Mouse (Mus musculus) c-Kit-positive CD71-negative TER-119-negative erythroid progenitor cells, embryonic 14.5 days (primary cell): ENCODE data around the gene Tff3.
A peak's percentile ranks its signal among the peaks of the same experiment; 100 is the strongest.

Source experiments
- DNase-seq: peaks from one replicate; pipeline ENCODE4 v3.0.0-alpha.2; 2013; ENCODE audit warnings: low read depth

The Tff3 gene

DNA sequence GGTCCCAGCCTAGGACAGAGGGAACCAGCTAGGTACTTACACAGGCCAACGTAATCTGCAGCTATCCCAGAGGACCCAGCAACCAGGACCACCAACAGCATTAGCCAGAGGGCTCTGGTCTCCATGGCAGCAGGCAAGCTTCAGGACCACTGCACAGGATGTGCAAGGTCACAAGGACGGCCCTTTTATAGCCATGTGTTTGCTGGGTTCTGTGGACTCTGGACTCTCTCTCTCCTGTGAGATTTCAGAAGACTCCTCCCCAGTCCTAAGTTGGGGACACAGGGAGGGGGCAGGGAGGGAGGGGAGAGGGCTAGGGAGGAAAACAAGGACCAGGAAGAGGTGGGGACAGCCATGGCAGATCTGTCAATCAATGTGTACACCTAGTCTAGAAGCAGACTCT, at the start of gene Tff3:
TSS of gene Tff3 (minus strand) at position 195 of the 400 bp plus-strand sequence.
- no peak for DNase-seq

DNA sequence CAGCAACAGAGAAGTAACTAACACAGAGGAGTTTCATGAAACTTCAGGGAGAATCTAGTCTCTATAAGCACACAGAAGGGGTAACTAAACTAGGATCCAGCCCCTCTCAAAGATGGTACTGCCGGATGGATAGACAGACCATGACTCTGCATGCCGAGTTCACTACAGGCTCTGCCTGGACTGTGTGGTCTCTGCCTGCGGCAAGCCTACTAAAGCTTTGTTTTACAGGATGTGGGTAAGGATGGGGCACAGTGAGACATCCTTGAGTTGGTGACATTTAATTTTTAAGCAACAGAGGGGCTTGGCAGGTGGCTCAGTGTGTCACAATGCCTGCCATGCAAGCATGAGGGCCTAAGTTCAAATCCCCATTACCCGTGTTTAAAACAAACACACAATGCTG, 46.9 kb upstream of the Tff3 start:
- DNase-seq, result no peak

DNA sequence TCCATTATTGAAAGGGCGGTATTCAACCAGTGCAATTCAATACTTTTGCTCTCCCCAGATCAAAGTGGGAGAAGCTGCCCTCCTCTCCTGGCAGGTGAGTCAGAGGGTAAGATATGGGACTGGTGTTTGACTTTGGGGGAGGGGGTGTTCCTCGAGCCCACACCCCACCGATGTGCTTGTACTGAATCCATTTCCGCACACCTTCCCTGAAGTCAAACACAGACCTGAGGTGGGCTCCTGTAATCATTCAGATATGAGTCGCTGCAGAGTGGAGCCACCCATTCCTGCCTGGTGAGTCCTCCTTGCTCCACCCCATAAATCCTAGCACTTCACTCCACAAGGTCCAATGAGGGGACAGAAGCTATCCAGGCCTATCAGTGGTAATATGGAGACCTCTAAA, 40.4 kb upstream of the Tff3 start:
- no peak for DNase-seq

DNA sequence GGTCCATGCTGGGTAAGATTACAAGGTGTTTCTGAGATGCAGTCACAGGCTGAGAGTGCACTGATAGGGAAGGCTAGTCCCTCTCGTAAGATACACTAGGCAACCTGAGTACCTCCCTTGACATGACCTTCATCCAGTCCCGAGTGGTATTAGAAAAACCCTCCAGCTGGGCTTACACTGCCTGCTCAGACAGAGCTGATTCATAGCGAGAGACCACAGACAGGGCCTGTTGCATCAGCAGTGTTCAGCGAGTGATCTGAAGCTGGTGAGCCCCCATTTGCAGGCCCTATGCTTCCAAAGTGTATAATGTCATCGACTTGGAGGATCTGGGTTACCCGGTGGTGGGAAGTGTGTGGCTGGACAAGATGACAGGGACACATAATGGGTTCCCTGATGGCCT, 35.7 kb upstream of the Tff3 start, which contains the start of gene Tff1:
TSS of gene Tff1 (minus strand) at position 151 of the 400 bp plus-strand sequence.
- DNase-seq, result no peak

DNA sequence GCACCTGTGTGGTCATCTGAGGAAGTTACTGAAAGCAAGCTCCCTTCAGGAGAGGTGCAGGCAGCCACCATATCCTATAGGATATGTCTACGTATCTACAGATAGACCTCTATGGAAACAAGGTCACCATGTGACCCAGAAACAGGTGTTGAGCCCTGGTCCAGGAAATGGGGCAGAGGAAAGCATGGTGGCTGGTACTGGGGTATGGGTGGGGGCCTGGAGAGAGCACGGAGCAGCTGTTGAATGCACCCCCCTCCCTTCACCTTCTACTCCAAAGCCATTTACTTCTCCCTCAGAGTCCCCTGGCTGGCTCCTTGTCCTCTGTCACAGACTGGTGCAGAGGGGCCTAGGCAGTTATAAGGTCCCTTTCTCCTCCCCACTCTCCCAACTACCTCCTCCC, 34.4 kb upstream of the Tff3 start:
- DNase-seq, result no peak

DNA sequence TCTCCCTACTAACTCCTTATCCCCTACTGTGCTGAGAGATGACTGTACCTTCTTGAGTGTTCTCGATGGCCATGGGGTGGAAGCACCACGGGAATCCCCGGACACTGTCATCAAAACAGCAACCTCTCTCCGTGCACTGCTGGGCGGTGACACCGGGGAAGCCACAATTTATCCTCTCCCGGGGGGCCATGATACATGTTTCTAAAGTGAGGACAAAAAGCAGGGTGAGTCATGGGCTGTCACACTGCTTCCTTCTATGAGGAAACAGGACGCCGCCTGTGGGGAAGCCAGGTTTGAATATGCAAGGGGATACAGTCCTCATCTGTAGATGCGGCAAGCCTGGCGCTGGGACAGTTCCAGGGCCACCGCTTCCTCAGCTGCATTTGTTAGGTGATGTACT, 33.2 kb upstream of the Tff3 start:
- DNase-seq, result peak; percentile 37

DNA sequence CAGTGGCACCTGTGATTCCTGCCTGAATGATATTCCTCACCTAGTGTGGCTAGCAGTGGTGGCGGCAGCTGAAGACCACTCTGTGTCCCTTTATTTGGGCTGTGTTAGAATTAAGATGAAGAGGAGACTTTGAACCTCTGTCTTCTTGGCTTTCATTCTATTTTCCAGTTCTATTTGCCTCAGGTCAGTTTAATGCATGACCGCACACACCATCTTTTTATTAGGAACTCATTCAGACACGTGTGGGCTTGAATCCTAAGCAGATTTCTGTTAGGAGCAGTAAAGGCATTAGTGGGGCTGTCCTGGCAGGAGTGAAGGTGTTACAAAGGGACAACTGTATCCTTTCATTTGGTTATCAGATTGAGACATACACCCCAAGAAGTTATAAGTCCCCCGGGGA, 30.8 kb upstream of the Tff3 start:
- no peak for DNase-seq

DNA sequence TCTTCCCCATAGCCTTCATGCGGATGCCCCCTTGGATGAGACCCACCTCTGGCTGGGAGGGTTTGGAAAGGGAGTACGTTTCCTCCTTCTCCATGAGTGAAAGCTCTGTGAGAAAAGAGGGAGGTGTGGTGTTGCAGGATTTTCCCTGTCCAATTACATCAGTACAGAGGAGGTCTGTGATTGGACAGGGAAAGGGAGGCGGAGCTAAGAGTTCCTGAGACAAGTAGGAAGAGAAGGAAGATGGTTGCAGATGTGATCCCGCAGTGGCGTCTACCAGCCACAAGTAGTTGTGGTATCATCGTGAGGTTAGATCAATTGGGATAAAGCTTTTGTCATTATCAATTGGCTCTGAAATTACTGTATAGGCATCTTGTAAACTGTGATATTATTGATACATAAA, 28.5 kb upstream of the Tff3 start:
- no peak for DNase-seq

DNA sequence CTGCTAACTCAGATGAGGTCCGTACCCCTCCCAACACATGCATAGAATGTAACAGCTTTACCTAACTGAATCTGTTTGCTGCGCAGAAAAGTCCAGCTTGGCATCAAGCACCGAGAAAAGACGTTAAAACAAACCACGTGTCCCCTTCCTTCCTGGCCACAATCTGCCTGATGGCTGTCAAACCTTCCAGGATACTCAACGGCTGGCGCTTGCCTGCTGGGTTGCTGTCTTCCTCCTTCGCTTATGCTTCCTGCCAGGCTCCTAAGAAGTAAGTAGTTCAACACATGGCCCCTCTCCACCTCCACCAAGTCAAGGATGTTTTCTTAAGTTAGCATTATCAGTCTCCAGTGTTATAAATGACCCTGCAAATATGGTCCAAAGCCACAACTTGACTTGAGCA, 24.3 kb upstream of the Tff3 start:
- no peak for DNase-seq

DNA sequence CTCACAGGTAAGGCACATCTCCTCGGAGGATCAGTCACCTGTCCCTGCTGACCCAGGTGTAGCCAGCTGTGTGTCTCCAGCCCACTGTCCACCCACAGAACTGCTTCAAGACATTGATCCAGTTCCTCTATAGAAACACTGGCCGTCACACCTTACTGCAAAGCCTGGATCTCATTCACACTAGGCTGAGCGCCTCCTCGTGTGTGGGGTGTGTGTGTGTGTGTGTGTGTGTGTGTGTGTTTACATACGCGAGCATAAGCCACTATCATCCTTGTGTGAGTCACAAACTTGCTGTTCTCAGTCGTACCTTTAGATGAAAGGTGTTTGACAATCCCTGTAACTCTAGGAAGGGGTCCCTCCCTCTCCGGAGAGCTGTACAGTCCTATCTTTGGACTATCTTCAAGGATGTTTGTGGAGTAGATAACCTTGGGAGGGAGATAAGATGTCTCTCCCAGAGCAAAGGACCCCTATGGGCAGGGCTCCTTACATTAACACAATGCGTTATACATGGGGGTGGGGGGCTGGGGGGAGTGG, 23.6 kb upstream of the Tff3 start:
- no peak for DNase-seq

DNA sequence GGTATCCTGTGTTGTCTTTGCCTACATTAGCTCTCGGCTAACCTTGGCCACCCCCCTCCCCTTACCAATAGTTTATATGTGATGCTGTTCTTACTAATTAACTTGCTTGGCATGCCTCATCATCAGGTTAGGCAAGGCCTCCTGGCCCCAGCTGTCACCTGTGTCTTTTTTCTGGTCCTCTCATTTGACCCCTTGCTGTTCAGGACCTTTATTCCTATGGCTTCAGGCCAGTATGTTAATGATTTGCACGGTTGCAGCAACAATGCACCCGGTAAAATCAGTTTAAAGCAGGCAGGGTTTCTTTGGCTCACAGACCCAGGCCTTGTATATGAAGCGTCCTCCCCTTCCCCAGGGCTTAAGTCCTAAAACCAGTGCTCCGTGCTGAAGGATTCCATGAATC, 23.1 kb upstream of the Tff3 start:
- DNase-seq, result no peak

DNA sequence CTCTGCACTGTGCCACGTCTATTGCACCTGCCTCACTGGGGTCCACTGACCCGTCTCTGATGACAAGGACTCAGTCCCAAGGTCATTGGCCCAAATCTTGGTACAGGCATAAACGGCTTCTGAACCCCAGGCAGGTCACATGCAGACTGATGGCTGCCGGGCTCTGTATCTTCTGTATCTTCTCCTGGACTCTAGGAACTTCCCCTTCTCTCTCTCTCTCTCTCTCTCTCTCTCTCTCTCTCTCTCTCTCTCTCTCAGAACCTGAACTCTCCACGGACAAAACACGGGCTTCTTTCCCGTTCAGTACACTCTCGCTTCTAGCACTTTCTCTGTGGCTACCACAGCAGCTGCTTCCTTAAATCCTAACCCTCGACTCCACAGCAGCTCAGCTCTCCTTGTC, 16.6 kb upstream of the Tff3 start:
- no peak for DNase-seq

DNA sequence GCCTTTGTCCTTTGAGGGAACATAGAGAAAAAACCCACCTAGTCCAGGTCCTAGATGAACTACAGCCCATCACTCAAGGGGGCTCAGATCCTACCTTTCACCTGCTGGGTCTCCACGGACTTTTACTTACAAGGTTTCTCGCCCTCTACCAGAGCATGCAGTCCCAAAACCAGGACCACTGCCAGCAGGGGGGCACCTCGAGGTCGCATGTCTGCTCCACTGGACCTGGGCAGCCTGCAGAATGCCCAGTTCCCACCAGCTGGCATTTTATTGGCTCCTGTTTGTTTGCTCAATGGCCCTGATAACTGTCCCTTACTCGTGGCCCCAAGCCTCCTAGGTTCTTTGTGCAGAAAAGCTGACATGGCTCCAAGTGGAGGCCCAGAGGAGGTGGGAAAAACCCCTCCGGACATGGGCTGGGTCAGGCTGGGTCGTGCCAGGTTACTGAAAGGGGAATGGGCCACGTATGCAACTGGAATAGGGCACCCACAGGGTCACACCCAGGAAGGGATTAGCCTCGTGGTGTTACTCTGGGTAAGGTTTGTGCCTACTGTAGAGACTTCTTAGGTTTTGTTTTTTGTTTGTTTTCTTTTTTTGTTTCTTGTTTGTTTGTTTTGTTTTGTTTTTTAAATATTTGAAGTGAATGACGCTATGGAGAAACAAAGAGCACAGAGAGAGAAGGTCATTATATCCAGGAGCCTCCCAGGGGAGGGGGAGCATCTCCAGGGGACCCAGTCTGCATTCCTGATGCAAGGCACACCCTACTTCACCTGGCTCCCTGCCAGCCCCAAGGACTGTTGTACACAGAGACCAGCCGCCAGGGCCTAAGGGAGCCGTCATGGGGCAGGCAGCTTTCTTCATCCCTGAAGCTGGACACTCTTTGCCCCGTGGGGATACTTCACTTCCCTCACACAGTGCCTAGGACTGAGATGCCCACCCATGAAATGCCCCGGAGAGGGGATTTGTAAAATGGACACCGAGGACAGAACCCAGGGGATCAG, 14.9 kb upstream of the Tff3 start, which contains the start of gene Tff2:
TSS of gene Tff2 (minus strand) at position 243 of the 998 bp plus-strand sequence.
- no peak for DNase-seq

DNA sequence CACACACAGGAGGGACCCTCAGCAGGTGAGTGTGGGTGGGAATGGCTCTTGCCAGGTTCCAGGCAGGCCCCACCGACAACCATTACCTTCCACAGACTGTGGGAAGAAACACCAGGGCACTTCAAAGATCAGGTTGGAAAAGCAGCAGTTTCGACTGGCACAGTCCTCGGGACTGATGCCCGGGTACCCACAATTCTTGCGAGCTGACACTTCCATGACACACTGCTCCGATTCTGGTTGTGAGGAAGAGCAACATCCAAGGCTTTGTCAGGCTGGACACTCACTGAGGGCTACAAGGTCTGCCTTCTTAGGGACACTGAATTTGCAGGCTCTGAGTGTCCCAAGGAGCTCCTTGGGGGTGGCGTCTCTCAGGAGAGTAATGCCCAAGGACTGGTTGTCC, 12.7 kb upstream of the Tff3 start:
- DNase-seq, result no peak

DNA sequence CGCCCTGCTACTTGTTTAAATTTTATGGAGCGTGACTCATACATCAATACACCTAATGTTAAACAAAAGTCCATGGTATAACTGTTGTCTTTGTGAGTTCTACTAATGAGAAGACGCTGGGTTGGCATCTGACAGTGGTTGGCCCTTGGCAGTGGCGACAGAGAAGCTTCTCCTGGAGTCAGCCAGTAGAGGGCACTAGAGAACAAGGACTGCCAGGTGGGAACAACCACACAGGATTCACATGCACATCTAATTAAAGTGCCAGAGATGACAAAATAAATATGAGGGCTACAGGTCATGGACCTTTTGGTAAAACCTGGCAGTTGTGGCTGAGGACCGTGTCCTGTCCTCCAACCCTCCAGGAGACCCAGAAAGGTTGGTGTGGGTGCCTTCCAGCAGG, 9.0 kb upstream of the Tff3 start:
- DNase-seq, result peak; percentile 58

DNA sequence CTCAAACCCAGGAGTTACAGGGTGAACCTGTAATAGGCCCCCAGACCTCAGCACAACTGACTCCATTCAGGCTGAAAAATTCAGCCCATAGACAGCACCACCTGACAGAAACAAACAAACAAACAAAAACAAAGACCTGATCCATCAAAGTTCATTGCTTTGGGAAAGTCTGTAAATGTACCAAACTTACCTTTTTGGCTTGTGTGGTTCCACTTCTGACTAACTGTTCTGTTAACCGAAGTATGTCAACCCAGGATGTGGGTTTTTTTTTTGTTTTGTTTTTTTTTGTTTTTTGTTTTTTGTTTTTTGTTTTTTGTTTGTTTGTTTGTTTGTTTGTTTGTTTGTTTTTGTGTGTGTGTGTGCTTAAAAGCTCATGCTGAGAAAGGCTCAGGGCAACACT, 7.4 kb upstream of the Tff3 start:
- no peak for DNase-seq

DNA sequence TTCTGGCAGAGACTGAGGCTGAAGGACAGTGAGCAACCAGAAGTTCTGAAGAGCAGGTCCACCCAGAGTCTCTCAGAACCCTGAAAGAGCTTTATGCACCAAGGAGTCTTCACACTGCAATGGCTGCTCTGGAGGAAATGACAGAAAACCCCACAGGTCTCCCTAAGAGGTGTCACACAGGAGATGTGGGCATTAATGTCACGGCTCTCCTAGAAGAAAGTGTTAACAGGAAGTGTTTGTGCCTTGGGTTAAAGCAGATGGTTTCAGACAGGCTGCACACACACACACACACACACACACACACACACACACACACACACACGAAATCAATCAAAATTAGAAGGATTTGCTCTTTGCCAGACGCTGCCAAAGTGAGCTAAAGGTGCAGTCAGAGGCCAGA, 6.8 kb upstream of the Tff3 start:
- DNase-seq, result no peak

DNA sequence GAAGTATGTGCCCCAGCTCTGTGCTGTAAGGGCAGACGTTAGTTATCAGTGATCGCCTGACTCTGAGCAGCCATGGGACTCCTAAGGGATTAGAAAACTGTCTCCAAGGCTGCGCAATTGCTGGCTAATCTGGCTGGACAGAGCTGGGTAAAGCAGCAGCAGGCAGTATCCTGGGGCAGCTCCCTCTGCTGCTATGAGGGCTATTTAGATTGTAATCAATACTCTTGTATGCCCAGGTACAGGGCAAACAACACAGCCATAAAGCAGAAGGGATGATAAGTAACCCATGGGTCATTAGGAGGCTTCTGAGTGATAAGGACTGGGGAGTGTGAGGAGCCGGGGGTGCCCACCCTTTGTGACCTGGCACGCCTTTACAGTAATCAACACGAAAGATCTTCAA, 5.5 kb upstream of the Tff3 start:
- DNase-seq, result no peak

DNA sequence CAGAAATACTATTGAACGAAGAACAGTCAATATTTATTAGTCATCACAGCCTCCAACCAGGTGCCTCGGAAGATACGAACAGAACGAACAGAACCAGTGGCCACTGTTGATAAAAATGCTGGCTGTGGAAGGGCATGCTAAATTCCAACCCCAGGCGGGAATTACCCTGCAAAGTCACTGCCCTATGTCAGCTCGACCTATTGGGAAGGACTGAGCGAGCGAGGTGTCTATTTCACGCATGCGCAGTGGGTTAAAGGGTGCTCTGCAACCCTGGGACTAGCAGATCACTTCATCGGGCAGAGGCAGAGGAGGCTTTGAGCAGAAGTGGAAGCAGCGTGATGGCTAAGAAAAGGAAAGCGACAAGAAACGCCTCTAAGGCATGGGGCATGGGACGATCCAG, 4.3 kb upstream of the Tff3 start:
- no peak for DNase-seq

DNA sequence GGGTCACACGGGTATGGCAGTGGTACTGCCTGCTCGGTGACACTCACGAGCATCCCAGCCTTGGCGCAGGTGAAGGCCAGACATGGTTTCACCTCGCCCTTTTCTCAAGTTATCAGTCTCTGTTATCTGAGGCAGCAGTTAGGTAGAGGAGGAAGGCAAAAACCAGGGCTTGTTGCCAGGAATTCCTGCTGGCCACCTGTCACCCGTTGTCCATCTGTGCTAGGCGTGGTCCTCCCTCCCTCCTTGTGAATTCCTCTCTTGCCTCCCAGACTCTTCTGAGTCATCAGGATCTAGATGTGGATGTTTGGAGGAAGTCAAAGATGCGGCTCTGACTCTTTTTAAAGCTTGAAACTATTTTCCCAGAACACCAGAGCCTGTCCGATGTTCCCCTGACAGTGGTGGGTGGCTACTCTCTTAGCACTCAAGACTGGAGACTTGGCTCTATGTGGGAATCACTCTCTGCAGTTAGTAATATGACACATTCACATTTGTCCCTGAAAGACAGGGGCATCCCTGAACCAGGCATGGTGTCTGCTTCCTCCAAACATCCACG, 1.9 kb upstream of the Tff3 start:
- no peak for DNase-seq

DNA sequence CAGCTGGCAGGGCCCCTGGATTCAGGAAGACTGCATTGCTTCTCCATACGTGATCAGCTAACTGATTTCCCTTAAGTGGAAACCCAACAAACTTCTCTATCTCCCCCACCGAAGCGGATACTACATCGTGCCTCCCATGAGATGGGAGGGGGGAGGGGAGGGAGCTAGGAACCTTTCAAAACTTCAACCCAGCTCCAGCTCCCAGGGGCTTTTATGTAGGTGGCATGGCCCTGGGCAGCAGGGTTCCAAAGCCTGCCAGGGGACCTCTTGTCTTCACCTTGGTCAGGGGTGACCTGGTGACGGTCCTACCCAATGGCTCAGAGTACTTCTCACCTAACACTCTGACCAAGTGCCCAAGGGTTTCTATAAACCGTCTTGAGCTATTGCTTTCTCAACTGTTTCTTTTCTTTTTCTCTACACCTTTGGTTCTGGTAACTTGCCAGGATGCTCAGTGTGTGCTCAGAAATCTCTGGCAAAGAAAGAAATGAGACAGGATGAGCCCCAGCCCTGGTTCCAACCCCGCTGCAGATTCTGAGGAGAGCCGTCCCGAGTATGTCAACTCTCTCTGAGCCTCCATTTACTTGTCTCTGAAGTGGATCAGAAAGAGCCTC, 633 bp downstream of the Tff3 start:
- DNase-seq, result no peak

DNA sequence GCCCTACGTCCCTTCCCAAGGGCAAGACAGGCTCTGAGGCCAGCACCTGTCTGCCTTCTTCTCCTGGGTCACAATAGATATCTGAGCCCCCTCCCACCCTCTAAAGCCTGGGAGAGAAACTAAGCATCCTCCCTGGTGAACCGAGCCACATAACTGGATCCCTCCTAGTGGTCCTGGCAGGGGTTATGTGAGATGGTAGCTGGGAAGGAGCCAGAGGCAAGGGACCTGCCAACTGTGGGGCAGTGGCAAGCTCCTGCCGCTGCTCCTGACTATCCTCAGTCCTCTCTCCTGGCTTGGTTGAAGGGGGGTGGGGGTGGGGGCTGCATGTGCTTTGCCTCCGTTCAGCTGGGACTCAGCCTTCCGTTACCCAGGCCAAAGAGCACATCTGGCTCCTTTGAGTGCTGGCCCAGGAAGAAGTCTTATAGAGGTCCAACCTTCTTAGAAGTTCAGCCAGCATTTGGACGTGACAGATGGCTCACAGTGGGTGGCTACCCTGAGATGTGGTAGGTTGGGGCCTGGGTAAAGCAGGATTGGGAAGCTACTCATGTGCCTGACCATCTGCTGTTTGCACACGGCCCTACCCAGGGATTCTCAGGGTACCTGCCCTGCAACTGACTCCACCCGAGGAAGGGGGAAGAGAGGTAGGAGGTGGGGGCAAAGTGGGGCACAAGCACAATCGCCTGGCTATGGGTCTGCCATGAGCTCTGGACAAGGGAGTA, 3.7 kb downstream of the Tff3 start:
- DNase-seq, result no peak
